Mouse (Mus musculus) kidney, postnatal 0 days (tissue): ENCODE data around the gene Azin2. TPM values are rescaled to one million over a fixed set of nuclear protein-coding genes. Genes with fewer than 3 reads are reported as not detected.

Experiments used
- ATAC-seq: fragments of 200-750 bp; cut with Nextera tagmentation; replicated peaks from 2 replicates; pipeline ENCODE4 v1.8.0; 2017; ENCODE audit warnings: low read depth, moderate number of reproducible peaks, moderate TSS enrichment, moderate library complexity; ENCODE audit not compliant: low FRiP score
- DNase-seq: peaks from one replicate; pipeline ENCODE4 v3.0.0-alpha.2; 2016; ENCODE audit warnings: low spot score
- H3K27ac ChIP-seq: fragments of 300-500 bp; sonication (generic); 2 replicates; pipeline ENCODE4 v1.5.1; 2014; ENCODE audit warnings: mild to moderate bottlenecking
- H3K27me3 ChIP-seq: fragments of 300-500 bp; sonication (generic); 2 replicates; pipeline ENCODE4 v1.6.1; 2014; ENCODE audit warnings: low read length, mixed read lengths; ENCODE audit not compliant: insufficient read depth
- H3K36me3 ChIP-seq: fragments of 300-500 bp; sonication (generic); 2 replicates; pipeline ENCODE4 v1.6.1; 2014; ENCODE audit warnings: low read length, mixed read lengths; ENCODE audit not compliant: insufficient read depth
- H3K4me1 ChIP-seq: fragments of 300-500 bp; sonication (generic); replicated peaks from 2 replicates; pipeline ENCODE4 v1.6.1; 2014; ENCODE audit warnings: antibody characterized with exemption, low read length, mixed read lengths; ENCODE audit not compliant: insufficient read depth
- H3K4me2 ChIP-seq: fragments of 300-500 bp; sonication (generic); 2 replicates; pipeline ENCODE4 v1.6.1; 2014; ENCODE audit warnings: mild to moderate bottlenecking, low read length, moderate library complexity, mixed read lengths
- H3K4me3 ChIP-seq: fragments of 300-500 bp; sonication (generic); replicated peaks from 2 replicates; pipeline ENCODE4 v1.5.1; 2014; ENCODE audit warnings: low read depth, low read length
- H3K9ac ChIP-seq: fragments of 300-500 bp; sonication (generic); 2 replicates; pipeline ENCODE4 v1.6.1; 2014; ENCODE audit warnings: low read depth, low read length
- H3K9me3 ChIP-seq: fragments of 300-500 bp; sonication (generic); replicated peaks from 2 replicates; pipeline ENCODE4 v1.6.1; 2016; ENCODE audit warnings: low read length, inconsistent platforms, mixed read lengths
- CTCF ChIP-seq: IDR thresholded peaks from 2 replicates; pipeline ENCODE4 v1.5.1; 2016; ENCODE audit warnings: antibody characterized with exemption, low read depth, mild to moderate bottlenecking, moderate library complexity
- WGBS: fragments of 180-500 bp; shearing (Covaris S2); extraction: QIAGEN DNeasy Blood & Tissue Kit; methylation state at CpG from one replicate; pipeline ENCODE4 v1.1.7; 2014; 5-methylcytosine and 5-hydroxymethylcytosine counted together
- polyA plus RNA-seq: library from polyadenylated mRNA; unstranded; fragments of >200 nt; fragmentation: Nextera tagmentation; extraction: Ambion mirVana; gene quantifications from 2 replicates; pipeline ENCODE4 v1.2.1, GENCODE M21; 2015

Gene Azin2
- polyA plus RNA-seq, 1 experiment from 2014 or later: 21.5 TPM

DNA sequence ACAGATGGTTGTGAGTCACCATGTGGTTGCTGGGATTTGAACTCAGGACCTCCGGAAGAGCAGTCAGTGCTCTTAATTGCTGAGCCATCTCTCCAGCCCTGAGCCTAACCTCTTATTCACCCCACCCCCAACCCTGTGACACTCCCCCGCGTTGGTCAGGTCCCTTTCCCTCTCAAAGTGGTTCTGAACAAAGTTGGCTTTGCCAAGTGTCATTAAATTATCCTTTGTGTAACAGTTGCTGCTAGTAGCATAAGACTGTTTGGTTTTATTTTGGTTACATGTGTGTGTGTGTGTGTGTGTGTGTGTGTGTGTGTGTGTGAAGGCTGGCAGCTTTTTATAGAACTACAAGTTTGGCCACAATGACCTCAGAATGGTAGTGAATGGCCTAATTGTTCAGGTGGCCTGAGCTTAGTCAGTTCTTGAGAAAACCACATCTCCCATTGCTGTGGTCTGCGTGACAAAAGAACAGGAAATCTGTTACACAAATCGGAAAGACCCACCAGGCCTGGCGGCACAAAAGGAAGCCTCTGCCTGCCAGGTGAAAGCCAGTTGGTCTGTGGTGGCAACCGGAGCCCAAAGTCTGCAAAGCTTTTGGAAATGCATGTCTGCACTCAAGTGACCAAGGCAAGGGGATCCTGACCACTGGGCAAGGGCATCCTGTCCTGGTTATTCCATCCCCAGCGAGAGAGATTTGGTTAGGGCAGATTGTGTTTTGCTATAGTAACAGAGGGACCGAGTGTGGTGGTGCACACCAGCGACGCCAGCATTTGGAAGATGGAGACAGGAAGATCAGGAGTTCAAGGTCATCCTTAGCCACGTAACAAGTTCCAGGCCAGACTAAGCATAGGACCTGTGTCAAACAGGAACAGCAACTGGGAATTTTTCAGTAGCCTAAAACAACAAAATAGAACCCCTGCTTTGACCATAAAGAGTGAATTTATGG is 18.9 kb upstream of the Azin2 start:
- WGBS: 69% methylated on average over 12 of the region's 12 CpGs
- Histone ChIP-seq H3K27ac (no peak overlapping the region), H3K27me3 (no peaks in the 10 kb centered on the region), H3K36me3 (no peaks in the 10 kb centered on the region), H3K4me3 (no peak overlapping the region), H3K4me1 (no peaks in the 10 kb centered on the region), H3K9ac (no peak overlapping the region), H3K4me2 (no peak overlapping the region), H3K9me3 (no peaks in the 10 kb centered on the region)
- no peak for TF ChIP-seq CTCF
- DNase-seq (no peak), ATAC-seq (no peak)

DNA sequence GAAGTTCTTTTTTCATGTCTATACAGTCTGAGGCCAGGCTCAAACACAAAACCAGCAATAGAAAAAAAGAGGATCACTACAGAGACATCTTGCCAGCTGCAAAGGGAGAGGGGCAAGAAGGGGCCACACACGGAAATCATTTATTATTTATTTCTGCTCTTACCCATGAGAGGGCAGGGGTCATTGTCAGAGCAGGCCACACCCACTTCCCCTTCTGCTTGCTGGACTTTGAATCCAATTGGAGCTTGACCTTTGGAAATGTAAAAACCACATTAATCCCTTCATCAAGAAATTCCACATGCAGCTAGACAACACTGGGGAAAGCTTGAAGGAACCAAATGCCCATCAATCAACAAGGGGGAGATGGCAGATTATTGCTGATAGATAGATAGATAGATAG is 16.4 kb upstream of the Azin2 start:
- Histone ChIP-seq H3K27ac (no peak overlapping the region), H3K27me3 (no peaks in the 10 kb centered on the region), H3K4me1 (no peaks in the 10 kb centered on the region), H3K4me2 (no peak overlapping the region), H3K9ac (no peak overlapping the region), H3K4me3 (no peak overlapping the region), H3K36me3 (no peaks in the 10 kb centered on the region), H3K9me3 (no peaks in the 10 kb centered on the region)
- DNase-seq (no peak), ATAC-seq (no peak)
- no peak for TF ChIP-seq CTCF
- 39% methylated on average over 1 of the region's 1 CpGs for WGBS

DNA sequence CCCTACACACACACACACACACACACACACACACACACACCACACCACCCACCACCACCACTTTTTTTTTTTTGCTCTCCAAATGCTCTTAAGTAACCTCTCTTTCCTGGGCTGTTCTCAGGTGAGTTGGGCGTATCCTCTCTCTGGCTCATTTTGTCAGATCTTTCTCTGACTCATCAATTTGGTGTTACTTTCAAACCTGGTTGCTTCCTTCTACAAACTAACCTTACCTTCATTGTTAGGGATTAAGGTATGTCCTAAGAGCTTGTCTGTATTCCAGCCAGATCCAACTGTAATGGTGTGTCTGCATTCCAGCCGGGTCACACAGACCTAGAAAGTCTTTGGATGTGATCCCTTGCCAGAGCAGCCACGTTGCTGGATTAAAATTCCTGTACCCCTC is 15.0 kb upstream of the Azin2 start:
- no peak for TF ChIP-seq CTCF
- no peak overlapping the region for H3K27ac ChIP-seq
- no peaks in the 10 kb centered on the region for H3K27me3 ChIP-seq
- WGBS: 76% methylated on average over 3 of the region's 3 CpGs
- no peak overlapping the region for H3K4me3 ChIP-seq
- H3K4me1 ChIP-seq: no peaks in the 10 kb centered on the region
- ATAC-seq (no peak), DNase-seq (no peak)
- no peaks in the 10 kb centered on the region for H3K9me3 ChIP-seq
- H3K9ac ChIP-seq: no peak overlapping the region
- no peak overlapping the region for H3K4me2 ChIP-seq
- H3K36me3 ChIP-seq: no peaks in the 10 kb centered on the region

DNA sequence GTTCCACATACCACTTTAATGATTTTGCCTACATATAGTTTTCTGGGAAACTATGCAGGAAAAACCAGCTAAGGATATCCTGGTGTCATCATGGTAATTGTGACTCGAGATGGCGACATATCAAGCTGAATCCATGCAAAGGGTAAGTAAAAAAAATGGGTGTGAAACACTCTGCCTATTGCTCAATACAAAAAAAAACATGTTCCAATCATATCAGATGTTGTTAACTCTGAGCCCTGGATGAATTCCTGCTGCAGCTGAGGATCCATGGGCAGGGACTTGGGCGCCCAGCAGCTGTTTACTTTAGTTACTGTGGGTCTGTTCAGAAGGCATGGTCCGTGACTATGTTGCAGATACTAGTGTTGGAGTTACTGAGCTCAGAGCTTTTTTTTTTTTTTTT is 14.3 kb upstream of the Azin2 start:
- H3K36me3 ChIP-seq: no peaks in the 10 kb centered on the region
- DNase-seq (no peak), ATAC-seq (no peak)
- H3K4me3 ChIP-seq: no peak overlapping the region
- H3K9me3 ChIP-seq: no peaks in the 10 kb centered on the region
- no peak for TF ChIP-seq CTCF
- H3K27me3 ChIP-seq: no peaks in the 10 kb centered on the region
- 83% methylated on average over 4 of the region's 4 CpGs for WGBS
- no peak overlapping the region for H3K27ac ChIP-seq
- no peak overlapping the region for H3K4me2 ChIP-seq
- H3K4me1 ChIP-seq: no peaks in the 10 kb centered on the region
- no peak overlapping the region for H3K9ac ChIP-seq

DNA sequence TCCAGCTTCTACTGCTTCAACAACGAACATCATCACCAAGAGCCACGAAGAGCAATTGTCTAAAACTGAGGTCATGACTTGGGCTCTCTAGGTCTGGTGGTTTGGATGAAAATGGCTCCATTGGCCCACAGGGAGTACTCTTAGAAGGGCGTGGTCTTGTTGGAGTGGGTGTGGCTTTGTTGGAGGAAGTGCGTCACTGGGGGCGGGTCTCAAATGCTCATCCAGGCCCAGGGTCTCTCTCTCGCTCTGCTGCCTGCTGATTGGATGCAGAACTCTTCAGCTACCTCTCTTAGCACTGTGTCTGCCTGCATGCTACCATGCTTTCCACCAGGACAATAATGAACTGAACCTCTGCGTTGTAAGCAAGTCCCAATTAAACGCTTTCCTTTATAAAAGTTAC is 12.4 kb upstream of the Azin2 start:
- no peak overlapping the region for H3K27ac ChIP-seq
- H3K9me3 ChIP-seq: no peaks in the 10 kb centered on the region
- no peak for ATAC-seq
- DNase-seq: no peak
- no peak overlapping the region for H3K4me2 ChIP-seq
- no peaks in the 10 kb centered on the region for H3K36me3 ChIP-seq
- no peaks in the 10 kb centered on the region for H3K4me1 ChIP-seq
- no peak overlapping the region for H3K4me3 ChIP-seq
- no peak overlapping the region for H3K9ac ChIP-seq
- WGBS: 86% methylated on average over 8 of the region's 8 CpGs
- no peak for TF ChIP-seq CTCF
- H3K27me3 ChIP-seq: no peaks in the 10 kb centered on the region

DNA sequence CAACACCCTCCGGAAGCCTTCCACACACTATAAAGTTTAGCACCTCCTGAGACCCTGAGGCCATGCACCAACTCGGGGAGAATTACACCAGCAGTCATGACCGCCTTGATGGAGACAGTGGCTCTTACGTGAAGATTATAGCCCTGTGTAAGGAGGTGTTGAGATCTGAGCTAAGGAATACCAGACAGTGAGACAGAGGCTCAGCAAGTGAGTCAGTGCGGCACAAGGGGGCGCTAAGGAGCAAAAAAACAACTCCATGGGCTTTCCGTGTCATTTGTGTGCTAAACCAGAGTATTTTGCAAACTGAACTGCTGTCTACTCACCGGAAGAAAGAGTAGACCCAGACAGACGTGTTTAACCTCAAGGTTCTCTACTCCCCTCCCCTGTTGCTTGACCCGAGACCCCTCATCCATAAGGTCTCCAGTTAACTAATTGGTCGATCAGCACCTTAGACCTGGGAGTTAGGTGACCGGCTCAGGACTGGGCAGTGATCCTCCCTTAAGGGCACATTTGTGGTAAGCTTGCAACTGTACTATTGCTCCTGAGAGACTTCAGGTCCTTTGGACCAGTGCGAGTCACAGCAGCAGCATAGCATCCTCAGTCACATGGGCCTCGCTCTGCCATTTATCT is 8.9 kb upstream of the Azin2 start:
- Histone ChIP-seq H3K4me1 (no peaks in the 10 kb centered on the region), H3K4me3 (no peak overlapping the region), H3K4me2 (no peak overlapping the region), H3K9ac (no peak overlapping the region), H3K27me3 (no peaks in the 10 kb centered on the region), H3K27ac (no peak overlapping the region), H3K9me3 (no peaks in the 10 kb centered on the region), H3K36me3 (no peaks in the 10 kb centered on the region)
- DNase-seq (peak; percentile 89), ATAC-seq (peak; percentile 65; the same call in 1 of the 2 replicates)
- WGBS: 37% methylated on average over 14 of the region's 14 CpGs
- peak; percentile 89 for TF ChIP-seq CTCF
